Mouse (Mus musculus): ENCODE measurements around the gene Myl9. TPM values are rescaled to one million over a fixed set of nuclear protein-coding genes. Genes with fewer than 3 reads are reported as not detected.

Myl9 gene
- polyA plus RNA-seq, 2 experiments, result 127 to 269 TPM

DNA sequence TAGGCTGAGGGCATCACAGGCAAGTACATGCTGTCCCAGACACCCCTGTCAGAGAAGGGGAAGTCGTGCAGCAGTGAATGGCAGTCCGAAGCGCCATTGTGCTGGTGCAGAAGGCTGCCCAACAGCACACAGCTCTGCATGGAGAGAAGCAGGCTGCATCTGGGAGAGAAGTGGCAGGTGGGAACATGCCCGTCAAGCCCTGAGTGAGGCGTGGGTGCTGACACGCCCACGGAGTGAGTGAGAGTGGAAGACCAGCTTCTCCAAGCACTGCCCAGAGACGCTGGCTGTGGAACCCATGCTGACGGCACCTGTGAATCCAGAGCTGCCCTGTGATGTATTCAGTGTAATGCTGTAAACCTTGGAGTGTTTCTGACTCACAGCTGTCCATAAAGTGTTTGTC is 18.3 kb upstream of the Myl9 start:
- no peak overlapping the region for H3K27ac ChIP-seq (replicated peaks; ENCODE audit: low read depth, low read length)
- 83% methylated on average over 9 of the region's 9 CpGs for WGBS
- H3K9me3 ChIP-seq (ENCODE audit: control insufficient read depth, low read length), result no peaks in the 10 kb centered on the region
- DNase-seq (ENCODE audit: low spot score) (no peak), ATAC-seq (ENCODE audit: low FRiP score, low read depth) (no peak)
- peaks cover 87% of the 10 kb centered on the region for H3K36me3 ChIP-seq (ENCODE audit: control insufficient read depth, insufficient read depth, low read length)
- no peak overlapping the region for H3K9ac ChIP-seq (ENCODE audit: low read depth, low read length, severe bottlenecking)
- no peaks in the 10 kb centered on the region for H3K4me1 ChIP-seq (ENCODE audit: control insufficient read depth, insufficient read depth, low read length)
- H3K27me3 ChIP-seq (ENCODE audit: control insufficient read depth, insufficient read depth, low read length), result no peaks in the 10 kb centered on the region
- H3K4me3 ChIP-seq (replicated peaks; ENCODE audit: low read length), result no peak overlapping the region
- no peak for TF ChIP-seq POLR2A (IDR thresholded peaks at IDR 0.05; ENCODE audit: borderline replicate concordance, extremely low read depth, insufficient read depth, insufficient read length)
- H3K4me2 ChIP-seq (replicated peaks; ENCODE audit: low read depth, low read length, severe bottlenecking), result no peak overlapping the region

DNA sequence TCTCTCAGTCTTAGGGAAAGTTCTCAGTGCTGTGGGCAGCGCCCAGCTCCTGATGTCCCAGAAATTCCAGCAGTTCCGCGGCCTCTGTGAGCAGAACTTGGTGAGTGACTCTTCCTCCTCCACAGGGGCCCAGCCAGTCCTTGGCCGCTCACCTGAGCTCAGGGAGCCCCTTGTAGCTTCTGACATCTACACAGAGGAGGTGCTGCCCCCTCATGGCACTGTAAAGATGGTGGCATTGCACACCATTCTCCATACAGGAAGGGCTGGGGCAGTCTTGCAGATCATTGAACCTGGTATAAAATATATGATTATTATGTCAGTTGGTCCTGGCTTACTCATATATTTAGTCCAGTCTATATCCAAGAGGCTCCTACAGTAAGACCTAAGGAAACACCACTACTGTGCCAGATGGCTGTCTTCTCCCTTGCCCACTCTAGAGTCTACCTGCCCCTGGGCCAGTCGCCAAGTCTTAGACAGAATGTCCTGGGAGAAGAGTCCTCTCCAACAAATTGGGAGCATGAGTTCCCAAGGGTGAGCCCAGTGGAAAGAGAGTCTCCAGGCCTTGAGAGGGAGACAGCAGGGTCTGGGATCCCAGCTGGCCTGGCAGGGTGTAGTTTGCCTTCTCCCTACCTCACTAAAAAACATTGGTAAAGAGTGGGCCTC is 14.2 kb upstream of the Myl9 start:
- no peaks in the 10 kb centered on the region for H3K9me3 ChIP-seq (ENCODE audit: control insufficient read depth, low read length)
- no peaks in the 10 kb centered on the region for H3K27me3 ChIP-seq (ENCODE audit: control insufficient read depth, insufficient read depth, low read length)
- no peak for TF ChIP-seq POLR2A (IDR thresholded peaks at IDR 0.05; ENCODE audit: borderline replicate concordance, extremely low read depth, insufficient read depth, insufficient read length)
- H3K4me1 ChIP-seq (ENCODE audit: control insufficient read depth, insufficient read depth, low read length), result no peaks in the 10 kb centered on the region
- H3K9ac ChIP-seq (ENCODE audit: low read depth, low read length, severe bottlenecking), result no peak overlapping the region
- H3K27ac ChIP-seq (replicated peaks; ENCODE audit: low read depth, low read length), result no peak overlapping the region
- no peak overlapping the region for H3K4me2 ChIP-seq (replicated peaks; ENCODE audit: low read depth, low read length, severe bottlenecking)
- H3K4me3 ChIP-seq (replicated peaks; ENCODE audit: low read length), result no peak overlapping the region
- H3K36me3 ChIP-seq (ENCODE audit: control insufficient read depth, insufficient read depth, low read length), result peaks cover 79% of the 10 kb centered on the region
- DNase-seq (ENCODE audit: low spot score), result no peak
- WGBS, result 90% methylated on average over 5 of the region's 5 CpGs
- no peak for ATAC-seq (ENCODE audit: low FRiP score, low read depth)

DNA sequence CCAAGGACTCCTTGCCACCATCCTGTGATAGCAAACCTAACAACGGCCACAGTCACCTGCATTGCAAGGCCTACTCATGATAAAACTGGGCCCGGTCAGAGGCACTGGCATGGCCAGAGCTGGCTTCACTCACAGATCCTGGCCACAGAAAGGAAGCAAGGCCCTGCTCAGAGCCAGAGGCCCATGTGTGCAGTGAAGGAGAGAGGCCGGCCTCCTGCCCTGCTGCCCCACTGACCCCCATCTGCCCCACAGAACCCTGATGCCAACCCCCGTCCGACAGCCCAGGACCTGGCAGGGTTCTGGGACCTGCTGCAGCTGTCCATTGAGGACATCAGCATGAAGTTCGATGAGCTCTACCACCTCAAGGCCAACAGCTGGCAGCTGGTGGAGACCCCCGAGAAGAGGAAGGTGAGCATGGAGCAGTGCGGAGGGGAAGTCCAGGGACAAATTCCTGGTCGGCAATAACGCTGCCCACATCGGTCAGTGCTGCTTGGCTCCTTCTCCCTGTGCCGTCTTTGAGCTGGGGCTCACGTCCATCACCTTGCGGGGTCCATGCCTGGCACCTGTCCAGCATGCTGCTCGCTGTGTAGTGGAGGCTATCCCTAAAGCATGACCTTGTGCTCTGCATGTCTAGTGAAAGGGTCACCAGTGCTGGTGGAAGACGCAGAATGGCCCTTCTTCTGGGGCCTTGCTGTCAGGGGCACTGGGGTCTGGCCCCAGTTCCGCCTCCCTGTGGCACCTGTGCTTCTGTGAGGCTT is 13.5 kb upstream of the Myl9 start:
- no peak for DNase-seq (ENCODE audit: low spot score)
- no peak for TF ChIP-seq POLR2A (IDR thresholded peaks at IDR 0.05; ENCODE audit: borderline replicate concordance, extremely low read depth, insufficient read depth, insufficient read length)
- WGBS, result 94% methylated on average over 16 of the region's 17 CpGs
- H3K27ac ChIP-seq (replicated peaks; ENCODE audit: low read depth, low read length), result no peak overlapping the region
- H3K4me1 ChIP-seq (ENCODE audit: control insufficient read depth, insufficient read depth, low read length), result no peaks in the 10 kb centered on the region
- no peak overlapping the region for H3K9ac ChIP-seq (ENCODE audit: low read depth, low read length, severe bottlenecking)
- no peak for ATAC-seq (ENCODE audit: low FRiP score, low read depth)
- no peaks in the 10 kb centered on the region for H3K9me3 ChIP-seq (ENCODE audit: control insufficient read depth, low read length)
- no peak overlapping the region for H3K4me2 ChIP-seq (replicated peaks; ENCODE audit: low read depth, low read length, severe bottlenecking)
- no peak overlapping the region for H3K4me3 ChIP-seq (replicated peaks; ENCODE audit: low read length)
- H3K36me3 ChIP-seq (ENCODE audit: control insufficient read depth, insufficient read depth, low read length), result peaks cover 72% of the 10 kb centered on the region
- no peaks in the 10 kb centered on the region for H3K27me3 ChIP-seq (ENCODE audit: control insufficient read depth, insufficient read depth, low read length)

DNA sequence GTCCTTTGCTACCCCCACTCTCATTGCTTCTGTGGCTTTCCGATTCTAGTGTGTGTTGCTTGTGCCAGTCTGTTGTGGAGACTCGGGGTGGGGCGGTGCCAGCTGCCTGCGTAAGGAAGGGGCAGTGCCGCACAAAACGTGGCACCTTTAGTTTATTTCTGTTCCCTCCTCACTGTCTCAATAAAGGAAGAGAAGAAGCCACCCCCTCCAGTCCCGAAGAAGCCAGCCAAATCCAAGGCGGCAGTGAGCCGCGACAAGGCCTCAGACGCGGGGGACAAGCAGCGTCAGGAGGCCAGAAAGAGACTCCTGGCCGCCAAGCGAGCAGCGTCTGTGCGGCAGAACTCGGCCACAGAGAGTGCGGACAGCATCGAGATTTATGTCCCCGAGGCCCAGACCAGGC is 12.7 kb upstream of the Myl9 start:
- ATAC-seq (ENCODE audit: low FRiP score, low read depth), result no peak
- no peak overlapping the region for H3K4me3 ChIP-seq (replicated peaks; ENCODE audit: low read length)
- no peak overlapping the region for H3K4me2 ChIP-seq (replicated peaks; ENCODE audit: low read depth, low read length, severe bottlenecking)
- DNase-seq (ENCODE audit: low spot score), result no peak
- H3K4me1 ChIP-seq (ENCODE audit: control insufficient read depth, insufficient read depth, low read length), result no peaks in the 10 kb centered on the region
- 83% methylated on average over 21 of the region's 21 CpGs for WGBS
- H3K27me3 ChIP-seq (ENCODE audit: control insufficient read depth, insufficient read depth, low read length), result no peaks in the 10 kb centered on the region
- no peaks in the 10 kb centered on the region for H3K9me3 ChIP-seq (ENCODE audit: control insufficient read depth, low read length)
- TF ChIP-seq POLR2A (IDR thresholded peaks at IDR 0.05; ENCODE audit: borderline replicate concordance, extremely low read depth, insufficient read depth, insufficient read length), result no peak
- peaks cover 64% of the 10 kb centered on the region for H3K36me3 ChIP-seq (ENCODE audit: control insufficient read depth, insufficient read depth, low read length)
- no peak overlapping the region for H3K27ac ChIP-seq (replicated peaks; ENCODE audit: low read depth, low read length)
- H3K9ac ChIP-seq (ENCODE audit: low read depth, low read length, severe bottlenecking), result no peak overlapping the region

DNA sequence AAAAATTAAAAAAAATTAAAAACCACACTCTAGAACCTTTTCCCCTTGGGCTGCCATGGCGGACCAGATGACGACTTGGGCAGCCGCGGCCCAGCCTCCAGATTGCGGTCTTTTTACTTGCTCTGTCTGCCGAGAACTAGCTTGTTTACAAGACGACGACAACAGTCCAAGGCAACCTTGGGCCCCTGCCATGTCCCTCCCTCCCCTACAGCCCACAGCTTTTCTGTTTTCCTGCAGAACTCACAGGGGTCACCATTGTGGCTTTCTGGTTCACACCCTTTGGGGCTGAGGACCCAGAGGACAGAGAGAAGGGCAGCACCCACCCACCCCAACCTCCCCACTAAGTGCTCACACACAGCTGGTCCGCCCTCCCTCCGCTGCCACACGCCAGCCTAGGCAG is 12.1 kb upstream of the Myl9 start:
- Histone ChIP-seq H3K36me3 (ENCODE audit: control insufficient read depth, insufficient read depth, low read length) (peaks cover 58% of the 10 kb centered on the region), H3K4me2 (replicated peaks; ENCODE audit: low read depth, low read length, severe bottlenecking) (no peak overlapping the region), H3K4me3 (replicated peaks; ENCODE audit: low read length) (no peak overlapping the region), H3K27me3 (ENCODE audit: control insufficient read depth, insufficient read depth, low read length) (no peaks in the 10 kb centered on the region), H3K9me3 (ENCODE audit: control insufficient read depth, low read length) (no peaks in the 10 kb centered on the region), H3K27ac (replicated peaks; ENCODE audit: low read depth, low read length) (no peak overlapping the region), H3K9ac (ENCODE audit: low read depth, low read length, severe bottlenecking) (no peak overlapping the region), H3K4me1 (ENCODE audit: control insufficient read depth, insufficient read depth, low read length) (no peaks in the 10 kb centered on the region)
- ATAC-seq (ENCODE audit: low FRiP score, low read depth), result no peak; the same call in 1 of the 2 replicates
- no peak for DNase-seq (ENCODE audit: low spot score)
- WGBS, result 79% methylated on average over 11 of the region's 11 CpGs
- TF ChIP-seq POLR2A (IDR thresholded peaks at IDR 0.05; ENCODE audit: borderline replicate concordance, extremely low read depth, insufficient read depth, insufficient read length), result no peak
